Mouse (Mus musculus): ENCODE results near the gene Il2rb.

Il2rb gene

DNA sequence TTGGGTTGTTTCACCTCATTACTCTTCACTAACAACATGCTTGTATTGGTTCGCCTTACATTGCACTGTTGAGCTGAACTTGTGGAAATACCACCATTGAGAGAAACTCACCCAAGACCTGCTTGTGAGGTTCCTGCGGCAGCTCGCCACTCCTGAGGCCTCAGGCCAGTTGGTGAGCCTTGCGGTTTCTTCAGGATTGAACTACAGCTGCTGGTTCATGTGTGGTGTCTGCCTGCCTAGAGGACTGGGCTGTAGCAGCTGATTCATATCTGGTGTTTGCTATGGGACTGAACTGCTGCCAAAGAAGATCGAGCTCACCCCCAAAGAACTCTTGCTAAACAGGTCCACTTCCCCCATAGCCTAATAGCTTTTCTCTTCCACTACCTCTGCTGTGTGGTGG, 9.7 kb upstream of the Il2rb start:
- H3K4me1 ChIP-seq (replicated peaks; ENCODE audit: low read depth, low read length) = peaks cover 5% of the 10 kb centered on the region
- H3K4me3 ChIP-seq (replicated peaks; ENCODE audit: low read length) = no peak overlapping the region
- no peaks in the 10 kb centered on the region for H3K36me3 ChIP-seq (ENCODE audit: insufficient read depth, low read length)
- peaks cover 18% of the 10 kb centered on the region; the same call in 1 of the 2 replicates for H3K27me3 ChIP-seq (ENCODE audit: insufficient read depth, low read length)
- TF ChIP-seq CTCF (conservative IDR thresholded peaks at IDR 0.05; ENCODE audit: low read length) (no peak), NANOG (IDR thresholded peaks at IDR 0.05; ENCODE audit: borderline replicate concordance, low read length) (no peak), POU5F1 (IDR thresholded peaks at IDR 0.05; ENCODE audit: borderline replicate concordance, low read length) (no peak)
- H3K9me3 ChIP-seq (ENCODE audit: low read length) = peaks cover 13% of the 10 kb centered on the region

GRCm38 (mm10) chr15:78504013-78504412, 8.9 kb upstream of the Il2rb start:
- Histone ChIP-seq H3K27me3 (ENCODE audit: insufficient read depth, low read length) (peaks cover 18% of the 10 kb centered on the region; the same call in 1 of the 2 replicates), H3K9me3 (ENCODE audit: low read length) (peaks cover 13% of the 10 kb centered on the region), H3K4me1 (replicated peaks; ENCODE audit: low read depth, low read length) (no peaks in the 10 kb centered on the region), H3K36me3 (ENCODE audit: insufficient read depth, low read length) (no peaks in the 10 kb centered on the region), H3K4me3 (replicated peaks; ENCODE audit: low read length) (no peak overlapping the region)
- TF ChIP-seq POU5F1 (IDR thresholded peaks at IDR 0.05; ENCODE audit: borderline replicate concordance, low read length) (no peak), CTCF (conservative IDR thresholded peaks at IDR 0.05; ENCODE audit: low read length) (no peak), NANOG (IDR thresholded peaks at IDR 0.05; ENCODE audit: borderline replicate concordance, low read length) (no peak)

DNA sequence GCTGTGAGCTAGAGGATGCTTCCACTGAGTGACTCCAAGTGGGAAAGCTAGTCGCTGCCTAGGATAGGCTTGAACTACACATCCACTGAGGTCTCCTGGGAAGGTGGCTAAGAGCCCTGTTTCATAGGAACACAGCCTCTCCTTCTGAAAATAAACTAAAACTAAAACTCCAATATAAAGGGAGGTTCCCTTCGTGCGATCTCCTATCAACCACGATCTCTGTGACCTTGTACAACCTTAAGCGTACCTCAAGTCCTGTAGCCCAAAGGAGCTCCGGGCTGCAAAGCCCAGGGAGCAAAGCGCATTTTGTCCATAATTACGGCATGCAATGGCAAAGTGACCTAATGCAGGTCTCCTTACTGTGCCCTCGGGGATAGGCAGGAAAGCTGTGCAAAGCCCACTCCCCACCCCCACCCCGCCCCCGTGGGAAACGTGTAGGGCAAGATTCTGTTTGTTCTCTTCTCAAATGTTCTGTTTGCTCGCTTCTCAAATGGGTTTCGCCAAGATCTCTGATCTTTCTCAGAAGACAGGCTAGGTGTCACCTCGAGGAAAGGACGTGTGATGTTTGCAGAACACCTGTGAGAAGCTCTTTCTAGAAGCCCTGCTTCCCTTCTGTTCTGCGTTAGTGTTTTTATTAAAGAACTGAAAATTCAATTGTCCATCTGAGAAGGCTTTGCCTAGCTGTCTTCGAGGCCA, 7.5 kb upstream of the Il2rb start:
- no peaks in the 10 kb centered on the region for H3K36me3 ChIP-seq (ENCODE audit: insufficient read depth, low read length)
- H3K4me1 ChIP-seq (replicated peaks; ENCODE audit: low read depth, low read length) = no peaks in the 10 kb centered on the region
- TF ChIP-seq CTCF (conservative IDR thresholded peaks at IDR 0.05; ENCODE audit: low read length) (no peak), POU5F1 (IDR thresholded peaks at IDR 0.05; ENCODE audit: borderline replicate concordance, low read length) (no peak), NANOG (IDR thresholded peaks at IDR 0.05; ENCODE audit: borderline replicate concordance, low read length) (no peak)
- no peak overlapping the region for H3K4me3 ChIP-seq (replicated peaks; ENCODE audit: low read length)
- H3K9me3 ChIP-seq (ENCODE audit: low read length) = peaks cover 13% of the 10 kb centered on the region
- H3K27me3 ChIP-seq (ENCODE audit: insufficient read depth, low read length) = peaks cover 18% of the 10 kb centered on the region; the same call in 1 of the 2 replicates

GRCm38 (mm10) chr15:78493401-78494010, 1.6 kb downstream of the Il2rb start:
- no peaks in the 10 kb centered on the region for H3K27me3 ChIP-seq (ENCODE audit: insufficient read depth, low read length)
- no peak overlapping the region for H3K4me3 ChIP-seq (replicated peaks; ENCODE audit: low read length)
- no peaks in the 10 kb centered on the region for H3K4me1 ChIP-seq (replicated peaks; ENCODE audit: low read depth, low read length)
- TF ChIP-seq CTCF (conservative IDR thresholded peaks at IDR 0.05; ENCODE audit: low read length) (no peak), NANOG (IDR thresholded peaks at IDR 0.05; ENCODE audit: borderline replicate concordance, low read length) (no peak), POU5F1 (IDR thresholded peaks at IDR 0.05; ENCODE audit: borderline replicate concordance, low read length) (no peak)
- no peaks in the 10 kb centered on the region for H3K36me3 ChIP-seq (ENCODE audit: insufficient read depth, low read length)
- no peaks in the 10 kb centered on the region for H3K9me3 ChIP-seq (ENCODE audit: low read length)

DNA sequence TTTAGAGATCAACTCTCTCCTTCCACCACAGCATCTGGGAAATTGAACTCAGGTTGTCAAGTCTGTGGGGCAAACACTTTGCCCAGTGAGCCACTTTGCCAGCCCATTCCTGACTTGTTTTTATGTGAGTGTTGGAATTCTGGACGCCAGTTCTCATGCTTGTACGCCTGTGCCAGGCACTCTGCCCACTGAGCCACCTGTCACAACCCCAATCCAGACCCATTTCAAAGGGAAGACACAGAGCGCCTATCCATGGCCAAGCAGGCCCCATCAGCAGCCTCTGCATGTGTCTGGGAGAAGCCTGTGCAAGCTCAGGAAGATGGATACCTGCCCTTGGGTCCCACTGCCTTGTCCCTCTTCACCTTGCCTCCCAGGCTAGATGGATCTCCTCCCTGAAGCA, 3.8 kb downstream of the Il2rb start:
- peaks cover 6% of the 10 kb centered on the region for H3K27me3 ChIP-seq (ENCODE audit: insufficient read depth, low read length)
- H3K4me3 ChIP-seq (replicated peaks; ENCODE audit: low read length) = no peak overlapping the region
- H3K36me3 ChIP-seq (ENCODE audit: insufficient read depth, low read length) = no peaks in the 10 kb centered on the region
- TF ChIP-seq POU5F1 (IDR thresholded peaks at IDR 0.05; ENCODE audit: borderline replicate concordance, low read length) (no peak), NANOG (IDR thresholded peaks at IDR 0.05; ENCODE audit: borderline replicate concordance, low read length) (no peak), CTCF (conservative IDR thresholded peaks at IDR 0.05; ENCODE audit: low read length) (no peak)
- no peaks in the 10 kb centered on the region for H3K9me3 ChIP-seq (ENCODE audit: low read length)
- no peaks in the 10 kb centered on the region for H3K4me1 ChIP-seq (replicated peaks; ENCODE audit: low read depth, low read length)

DNA sequence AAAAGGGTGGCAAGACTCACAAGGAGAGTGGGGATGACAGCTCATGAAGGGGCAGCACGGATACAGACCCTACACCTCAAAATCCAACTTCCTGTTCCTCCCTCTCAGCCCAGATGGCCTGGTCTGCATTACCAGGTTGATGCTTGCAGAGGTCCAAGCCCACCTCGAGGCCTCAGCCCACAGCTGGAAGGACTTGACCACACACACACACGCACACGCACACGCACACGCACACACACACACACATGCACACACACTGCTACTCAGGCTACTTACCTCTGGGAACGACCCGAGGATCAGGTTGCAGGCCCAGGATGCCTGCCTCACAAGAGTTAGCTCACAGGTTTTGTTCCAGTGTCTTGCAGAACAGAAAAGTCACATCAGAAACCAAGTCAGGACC, 5.2 kb downstream of the Il2rb start:
- Histone ChIP-seq H3K27me3 (ENCODE audit: insufficient read depth, low read length) (peaks cover 13% of the 10 kb centered on the region), H3K36me3 (ENCODE audit: insufficient read depth, low read length) (no peaks in the 10 kb centered on the region), H3K4me1 (replicated peaks; ENCODE audit: low read depth, low read length) (no peaks in the 10 kb centered on the region), H3K4me3 (replicated peaks; ENCODE audit: low read length) (no peak overlapping the region), H3K9me3 (ENCODE audit: low read length) (no peaks in the 10 kb centered on the region)
- TF ChIP-seq CTCF (conservative IDR thresholded peaks at IDR 0.05; ENCODE audit: low read length) (no peak), POU5F1 (IDR thresholded peaks at IDR 0.05; ENCODE audit: borderline replicate concordance, low read length) (no peak), NANOG (IDR thresholded peaks at IDR 0.05; ENCODE audit: borderline replicate concordance, low read length) (no peak)

DNA sequence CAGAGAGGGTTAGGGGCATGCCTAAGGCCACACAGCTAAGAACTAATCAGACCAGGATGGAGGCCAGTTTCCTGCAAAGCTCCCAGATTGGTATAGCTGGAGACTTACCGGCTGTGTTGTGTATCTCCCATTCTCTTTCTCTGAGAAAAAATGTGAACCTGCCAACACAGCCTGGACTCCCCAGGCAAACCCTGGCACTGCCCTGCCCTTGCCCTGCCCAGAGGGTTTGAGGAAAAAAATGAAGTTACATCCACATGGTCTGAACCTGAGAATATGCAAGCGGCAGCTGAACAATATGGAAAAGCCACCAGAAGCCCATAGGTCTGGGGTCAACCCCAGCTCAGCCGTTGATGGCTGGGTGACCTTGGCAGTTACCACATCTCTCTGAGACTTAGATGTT, 5.8 kb downstream of the Il2rb start:
- no peak for TF ChIP-seq CTCF (conservative IDR thresholded peaks at IDR 0.05; ENCODE audit: low read length)
- TF ChIP-seq POU5F1 (IDR thresholded peaks at IDR 0.05; ENCODE audit: borderline replicate concordance, low read length) = no peak
- TF ChIP-seq NANOG (IDR thresholded peaks at IDR 0.05; ENCODE audit: borderline replicate concordance, low read length) = no peak

GRCm38 (mm10) chr15:78487066-78487465, 8.0 kb downstream of the Il2rb start:
- no peaks in the 10 kb centered on the region for H3K36me3 ChIP-seq (ENCODE audit: insufficient read depth, low read length)
- no peak for TF ChIP-seq NANOG (IDR thresholded peaks at IDR 0.05; ENCODE audit: borderline replicate concordance, low read length)
- TF ChIP-seq POU5F1 (IDR thresholded peaks at IDR 0.05; ENCODE audit: borderline replicate concordance, low read length) = no peak
- TF ChIP-seq CTCF (conservative IDR thresholded peaks at IDR 0.05; ENCODE audit: low read length) = no peak
- H3K4me1 ChIP-seq (replicated peaks; ENCODE audit: low read depth, low read length) = 0 out of 2 replicates have a peak, but pooled peaks cover under 1% of the 10 kb centered on the region
- peaks cover 19% of the 10 kb centered on the region for H3K27me3 ChIP-seq (ENCODE audit: insufficient read depth, low read length)
- H3K9me3 ChIP-seq (ENCODE audit: low read length) = no peaks in the 10 kb centered on the region
- H3K4me3 ChIP-seq (replicated peaks; ENCODE audit: low read length) = no peak overlapping the region

More for the DNA sequence above, 5.8 kb downstream of the Il2rb start:
- Histone ChIP-seq H3K9me3 (ENCODE audit: low read length) (no peaks in the 10 kb centered on the region), H3K36me3 (ENCODE audit: insufficient read depth, low read length) (no peaks in the 10 kb centered on the region), H3K27me3 (ENCODE audit: insufficient read depth, low read length) (peaks cover 19% of the 10 kb centered on the region), H3K4me1 (replicated peaks; ENCODE audit: low read depth, low read length) (no peaks in the 10 kb centered on the region), H3K4me3 (replicated peaks; ENCODE audit: low read length) (no peak overlapping the region)

Data from E14TG2a.4 (cell line).